ENCODE assay signal across 1 mouse cellular context in genomic region chr17:56026881-56027280, GRCm38 (mm10).
TF ChIP-seq lines count a peak whose summit lies in the region.

No protein-coding gene starts in this region.

TF ChIP-seq in myocyte, 11 proteins besides CTCF, POLR2A, EP300 and RAD21:
- TF ChIP-seq MYOG (IDR thresholded peaks at IDR 0.05; ENCODE audit: control insufficient read depth in 1 of 3, insufficient read depth in 1 of 3, insufficient read length in 2 of 3, low read depth in 2 of 3), result no peak
- TF ChIP-seq MAX (IDR thresholded peaks at IDR 0.05; ENCODE audit: low read depth), result no peak
- no peak for TF ChIP-seq TCF3 (IDR thresholded peaks at IDR 0.05; ENCODE audit: insufficient read length, low read depth)
TF ChIP-seq in myocyte: peak in this region for 0.
